Mouse (Mus musculus) forebrain, embryonic 15.5 days (tissue): ENCODE measurements around the gene Itga2. TPM values are rescaled to one million over a fixed set of nuclear protein-coding genes. Genes with fewer than 3 reads are reported as not detected.

Experiments used
- ATAC-seq: fragments of 200-750 bp; cut with Nextera tagmentation; replicated peaks from 2 replicates; pipeline ENCODE4 v1.8.0; 2017; ENCODE audit warnings: mild to moderate bottlenecking, moderate TSS enrichment, moderate library complexity
- H3K27ac ChIP-seq: fragments of 300-500 bp; sonication (generic); replicated peaks from 2 replicates; pipeline ENCODE4 v1.5.1; 2015; ENCODE audit warnings: mild to moderate bottlenecking, inconsistent platforms
- H3K27me3 ChIP-seq: fragments of 300-500 bp; sonication (generic); 2 replicates; pipeline ENCODE4 v1.6.1; 2015; ENCODE audit warnings: inconsistent platforms
- H3K36me3 ChIP-seq: fragments of 300-500 bp; sonication (generic); 2 replicates; pipeline ENCODE4 v1.6.1; 2015; ENCODE audit warnings: mild to moderate bottlenecking, inconsistent platforms
- H3K4me1 ChIP-seq: fragments of 300-500 bp; sonication (generic); 2 replicates; pipeline ENCODE4 v1.6.1; 2015; ENCODE audit warnings: inconsistent platforms
- H3K4me2 ChIP-seq: fragments of 300-500 bp; sonication (generic); replicated peaks from 2 replicates; pipeline ENCODE4 v1.6.1; 2015; ENCODE audit warnings: mild to moderate bottlenecking, inconsistent platforms
- H3K4me3 ChIP-seq: fragments of 300-500 bp; sonication (generic); 2 replicates; pipeline ENCODE4 v1.5.1; 2015; ENCODE audit warnings: mild to moderate bottlenecking, inconsistent platforms
- H3K9ac ChIP-seq: fragments of 300-500 bp; sonication (generic); replicated peaks from 2 replicates; pipeline ENCODE4 v1.6.1; 2015; ENCODE audit warnings: mild to moderate bottlenecking, inconsistent platforms
- H3K9me3 ChIP-seq: fragments of 300-500 bp; sonication (generic); 2 replicates; pipeline ENCODE4 v1.6.1; 2016; ENCODE audit warnings: inconsistent platforms
- WGBS: fragments of 180-500 bp; shearing (Covaris S2); methylation state at CpG from one replicate; pipeline ENCODE4 v1.1.7; 2015; ENCODE audit warnings: mixed read lengths; 5-methylcytosine and 5-hydroxymethylcytosine counted together
- polyA plus RNA-seq: library from polyadenylated mRNA; unstranded; fragments of >200 nt; fragmentation: Nextera tagmentation; extraction: Ambion mirVana; gene quantifications from 2 replicates; pipeline ENCODE4 v1.2.1, GENCODE M21; 2015

The Itga2 gene
- polyA plus RNA-seq, 1 experiment from 2014 or later, result 2.0 TPM

- H3K9me3 ChIP-seq, result no peaks in the 10 kb centered on the region
- H3K27me3 ChIP-seq, result no peaks in the 10 kb centered on the region
- peak; percentile 71 for ATAC-seq
- no peak overlapping the region for H3K4me3 ChIP-seq
- H3K27ac ChIP-seq, result peak overlapping the region; percentile 65
- no peak overlapping the region for H3K9ac ChIP-seq
- peaks cover 22% of the 10 kb centered on the region for H3K4me1 ChIP-seq
- WGBS, result 59% methylated on average over 9 of the region's 9 CpGs
- H3K36me3 ChIP-seq, result no peaks in the 10 kb centered on the region
- H3K4me2 ChIP-seq, result no peak overlapping the region
Observed at GRCm38 (mm10) chr13:114839098-114839497, 92.8 kb downstream of the Itga2 start.

DNA sequence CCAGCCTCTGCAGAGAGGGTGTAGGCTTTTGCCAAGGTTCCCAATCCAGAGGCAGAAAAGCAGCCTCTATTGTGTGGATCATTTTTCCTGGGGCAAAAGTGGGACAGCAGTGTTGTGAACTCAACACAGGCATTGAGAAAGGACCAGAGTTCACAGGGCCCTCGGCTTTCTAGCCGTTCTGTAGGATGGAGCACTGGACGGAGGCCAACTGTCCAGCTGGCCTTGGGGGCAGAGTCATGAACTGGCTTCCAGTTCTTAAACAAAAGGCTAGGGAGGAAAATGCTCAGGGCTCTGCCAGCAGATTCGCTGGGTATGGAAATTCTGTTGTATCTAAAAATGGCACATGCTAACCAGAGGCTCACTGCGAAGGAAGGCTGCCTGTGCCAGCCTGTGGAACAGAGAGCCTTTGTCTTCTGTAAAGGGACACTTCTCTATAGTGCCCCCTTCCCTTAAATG, 93.3 kb downstream of the Itga2 start:
- no peaks in the 10 kb centered on the region for H3K27me3 ChIP-seq
- no peaks in the 10 kb centered on the region for H3K9me3 ChIP-seq
- H3K27ac ChIP-seq, result peak overlapping the region; percentile 65
- WGBS, result 15% methylated on average over 5 of the region's 5 CpGs
- peak; percentile 90 for ATAC-seq
- no peak overlapping the region for H3K4me3 ChIP-seq
- no peak overlapping the region for H3K9ac ChIP-seq
- no peaks in the 10 kb centered on the region for H3K36me3 ChIP-seq
- no peak overlapping the region for H3K4me2 ChIP-seq
- peaks cover 22% of the 10 kb centered on the region for H3K4me1 ChIP-seq

DNA sequence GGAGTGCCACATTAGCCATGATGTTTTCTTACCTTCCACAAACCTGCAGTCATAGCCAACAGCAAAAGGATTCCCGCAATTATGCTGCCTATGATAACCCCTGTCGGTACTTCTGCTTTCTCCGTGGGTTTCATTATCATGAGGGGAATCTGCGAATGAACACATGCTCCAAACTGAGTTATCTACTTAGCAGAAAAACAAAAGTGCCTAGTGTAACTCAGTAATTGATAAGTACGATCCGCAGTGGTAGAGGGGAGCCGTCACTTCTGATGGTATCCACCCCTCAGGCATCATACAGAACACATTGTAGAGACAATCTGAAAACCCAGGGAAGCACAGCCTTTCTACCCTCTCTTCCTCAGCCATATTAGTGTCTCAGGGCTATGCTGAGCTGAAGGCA, 94.8 kb downstream of the Itga2 start:
- 90% methylated on average over 7 of the region's 7 CpGs for WGBS
- Histone ChIP-seq H3K4me1 (peaks cover 22% of the 10 kb centered on the region), H3K27ac (no peak overlapping the region), H3K4me3 (no peak overlapping the region), H3K9ac (no peak overlapping the region), H3K27me3 (no peaks in the 10 kb centered on the region), H3K9me3 (no peaks in the 10 kb centered on the region), H3K36me3 (no peaks in the 10 kb centered on the region), H3K4me2 (no peak overlapping the region)
- ATAC-seq, result no peak

- Histone ChIP-seq H3K9me3 (no peaks in the 10 kb centered on the region), H3K4me2 (no peak overlapping the region), H3K9ac (no peak overlapping the region), H3K27ac (no peak overlapping the region), H3K4me3 (no peak overlapping the region), H3K36me3 (peaks cover 15% of the 10 kb centered on the region), H3K4me1 (peaks cover 16% of the 10 kb centered on the region), H3K27me3 (no peaks in the 10 kb centered on the region)
- ATAC-seq, result no peak
- 69% methylated on average over 2 of the region's 2 CpGs for WGBS
Observed at GRCm38 (mm10) chr13:114834580-114834979, 97.3 kb downstream of the Itga2 start.

DNA sequence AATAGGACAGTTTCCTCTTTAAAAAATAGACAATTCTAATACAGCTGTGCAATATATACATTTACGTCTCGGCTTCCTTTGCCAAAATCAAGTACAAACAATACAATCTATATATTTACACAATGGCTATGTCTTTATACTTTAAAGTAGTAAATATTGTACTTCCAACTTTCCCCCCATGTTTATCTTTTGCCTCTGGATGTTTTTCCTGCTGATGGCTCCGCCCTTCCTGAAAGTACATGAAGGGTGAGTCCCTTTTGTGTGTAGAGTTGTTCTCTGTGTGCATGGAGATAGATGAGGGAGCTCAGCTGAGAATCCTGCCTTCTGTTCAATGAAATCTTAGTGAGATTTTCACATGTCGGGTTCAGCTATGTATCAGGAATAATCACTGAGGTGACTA, 98.5 kb downstream of the Itga2 start:
- H3K27me3 ChIP-seq, result no peaks in the 10 kb centered on the region

GRCm38 (mm10) chr13:114832761-114833160, 99.1 kb downstream of the Itga2 start:
- Histone ChIP-seq H3K4me3 (no peak overlapping the region), H3K9me3 (no peaks in the 10 kb centered on the region), H3K27me3 (no peaks in the 10 kb centered on the region), H3K36me3 (peaks cover 22% of the 10 kb centered on the region), H3K9ac (no peak overlapping the region), H3K27ac (no peak overlapping the region), H3K4me1 (no peaks in the 10 kb centered on the region), H3K4me2 (no peak overlapping the region)
- 54% methylated on average over 5 of the region's 5 CpGs for WGBS
- no peak for ATAC-seq

More for the DNA sequence above, 98.5 kb downstream of the Itga2 start:
- no peak overlapping the region for H3K4me2 ChIP-seq
- 90% methylated on average over 4 of the region's 4 CpGs for whole genome bisulfite sequencing
- peaks cover 20% of the 10 kb centered on the region for H3K36me3 ChIP-seq
- no peak overlapping the region for H3K27ac ChIP-seq
- H3K9ac ChIP-seq, result no peak overlapping the region
- ATAC-seq, result no peak
- H3K9me3 ChIP-seq, result no peaks in the 10 kb centered on the region
- no peak overlapping the region for H3K4me3 ChIP-seq
- peaks cover 5% of the 10 kb centered on the region for H3K4me1 ChIP-seq

DNA sequence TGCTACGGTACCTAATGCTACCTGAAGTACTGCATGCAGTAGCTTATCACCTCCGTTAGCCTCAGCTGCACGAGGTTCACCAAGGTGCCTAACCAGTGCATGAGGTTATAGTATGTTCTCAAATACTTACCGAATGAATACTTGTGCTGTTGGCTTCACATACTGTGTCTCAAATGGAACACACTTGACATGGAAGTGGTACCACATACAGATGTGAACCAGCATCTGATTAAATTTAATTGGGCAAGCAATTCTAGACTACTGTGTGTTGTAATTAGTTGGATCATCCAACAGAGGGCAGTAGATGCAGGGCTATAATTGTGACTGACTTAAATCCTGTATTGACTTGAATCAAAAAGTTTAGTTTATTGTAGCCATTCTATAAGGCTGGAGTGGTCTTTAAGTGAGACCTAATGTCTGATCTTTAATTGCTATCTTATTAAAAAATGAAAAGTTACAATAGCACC, 100.5 kb downstream of the Itga2 start:
- Histone ChIP-seq H3K27ac (no peak overlapping the region), H3K4me3 (no peak overlapping the region), H3K27me3 (no peaks in the 10 kb centered on the region), H3K9me3 (no peaks in the 10 kb centered on the region), H3K9ac (no peak overlapping the region), H3K36me3 (peaks cover 34% of the 10 kb centered on the region), H3K4me1 (no peaks in the 10 kb centered on the region), H3K4me2 (no peak overlapping the region)
- WGBS, result 83% methylated on average over 4 of the region's 4 CpGs
- peak; percentile 53; the same call in 1 of the 2 replicates for ATAC-seq

DNA sequence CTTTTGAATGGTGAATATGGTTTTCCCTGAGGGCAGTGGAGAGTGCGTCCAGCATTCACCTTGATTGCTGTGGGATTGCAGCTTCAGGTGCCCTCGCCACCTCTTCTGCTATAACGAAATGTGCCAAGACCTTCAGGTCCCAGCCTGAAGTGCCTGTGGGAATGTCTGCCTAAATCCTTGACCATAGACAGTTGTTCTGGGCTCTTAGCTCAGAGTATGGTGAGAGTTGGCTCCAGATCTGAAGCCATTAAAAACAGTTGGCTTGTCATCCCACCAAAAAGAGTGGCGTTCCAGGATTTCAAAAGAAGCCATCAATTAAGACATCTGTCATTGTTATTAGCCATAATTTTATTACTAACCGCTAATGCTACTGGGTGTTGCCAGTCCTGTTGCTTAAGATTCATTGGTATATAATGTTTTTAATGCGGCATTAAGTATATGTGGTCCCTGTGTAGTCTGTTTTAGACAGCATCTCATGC, 106.5 kb downstream of the Itga2 start:
- Histone ChIP-seq H3K4me1 (no peaks in the 10 kb centered on the region), H3K4me3 (no peak overlapping the region), H3K9me3 (no peaks in the 10 kb centered on the region), H3K9ac (no peak overlapping the region), H3K36me3 (peaks cover 30% of the 10 kb centered on the region; the same call in 1 of the 2 replicates), H3K27ac (no peak overlapping the region), H3K4me2 (no peak overlapping the region), H3K27me3 (no peaks in the 10 kb centered on the region)
- no peak for ATAC-seq
- 82% methylated on average over 6 of the region's 6 CpGs for WGBS

DNA sequence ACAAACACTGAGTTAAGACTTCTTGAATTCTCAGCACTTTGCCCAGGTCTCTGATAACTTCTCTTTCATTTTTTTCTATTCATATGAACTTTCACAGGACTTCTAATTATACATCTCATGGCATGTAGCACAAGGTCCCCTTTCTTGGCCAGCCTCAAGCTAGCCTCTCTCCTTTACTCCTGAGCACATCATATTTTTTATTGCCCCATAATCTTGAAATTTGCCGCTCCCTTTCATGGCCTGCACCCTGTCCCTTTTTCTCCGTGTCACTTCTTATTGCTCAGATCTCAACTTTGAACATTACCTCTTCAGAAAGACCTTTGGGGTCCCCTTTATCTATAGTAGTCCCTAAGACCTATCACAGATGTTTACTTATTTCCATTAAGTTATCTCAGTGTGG, 109.0 kb downstream of the Itga2 start:
- Histone ChIP-seq H3K4me3 (no peak overlapping the region), H3K36me3 (peaks cover 20% of the 10 kb centered on the region; the same call in 1 of the 2 replicates), H3K9me3 (no peaks in the 10 kb centered on the region), H3K27ac (no peak overlapping the region), H3K4me2 (no peak overlapping the region), H3K9ac (no peak overlapping the region), H3K4me1 (peaks cover 11% of the 10 kb centered on the region), H3K27me3 (no peaks in the 10 kb centered on the region)
- ATAC-seq, result no peak
- 97% methylated on average over 2 of the region's 2 CpGs for WGBS

DNA sequence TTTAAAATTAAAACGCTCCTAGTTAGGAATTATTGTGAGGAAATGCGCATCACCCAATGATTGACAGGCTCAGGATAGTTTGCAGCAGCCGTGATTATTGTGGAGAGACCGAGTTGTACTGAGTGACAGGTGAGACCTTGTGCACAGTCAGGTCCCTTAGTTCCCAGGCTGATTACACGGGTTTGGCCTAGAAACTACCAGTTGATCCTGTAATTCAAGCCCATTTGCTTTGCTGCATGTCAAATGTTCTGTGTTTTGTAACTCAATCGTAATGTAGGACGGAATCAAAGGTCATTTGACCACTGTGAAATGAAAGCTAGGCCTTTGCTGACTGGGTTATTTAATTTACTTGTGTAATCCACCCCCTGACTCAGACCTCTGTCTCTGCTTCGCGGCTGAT, 113.4 kb downstream of the Itga2 start:
- WGBS, result 28% methylated on average over 9 of the region's 9 CpGs
- no peak overlapping the region for H3K27ac ChIP-seq

DNA sequence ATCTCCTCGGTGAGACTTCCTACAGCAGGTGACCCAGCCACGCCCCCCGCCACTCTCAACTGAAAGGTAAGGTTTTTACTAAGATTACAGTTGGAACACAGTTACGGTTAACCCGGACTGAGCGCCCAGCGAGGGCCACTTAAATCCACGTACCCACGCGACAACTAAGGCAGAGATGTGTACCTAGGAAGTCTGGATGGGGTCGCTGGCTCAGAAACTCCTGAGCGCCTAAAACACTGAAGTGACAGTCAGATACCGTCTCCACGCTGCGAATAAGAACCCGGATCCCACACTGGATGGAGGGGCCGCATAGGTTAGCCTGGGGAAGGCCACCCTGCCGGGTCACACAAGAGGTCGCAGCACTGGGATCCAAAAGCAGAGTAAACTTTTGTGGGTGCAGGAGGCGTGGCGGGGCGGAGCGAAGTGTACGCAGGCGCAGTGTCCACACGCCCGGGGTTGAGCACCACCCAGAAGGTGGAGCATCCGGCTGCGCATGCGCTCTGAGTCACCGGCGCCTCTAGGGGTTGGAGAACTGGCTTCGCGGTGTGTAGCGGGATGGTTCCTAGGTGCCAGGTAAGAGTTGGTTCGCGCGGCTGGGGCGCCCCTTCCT, 114.0 kb downstream of the Itga2 start, which contains the start of gene Mocs2:
TSS of gene Mocs2 (plus strand) at position 486 of the 610 bp plus-strand sequence.
- ATAC-seq, result peak; percentile 99
- Histone ChIP-seq H3K9me3 (no peaks in the 10 kb centered on the region), H3K27ac (no peak within 1 kb of the TSS), H3K9ac (peak within 1 kb of the TSS; percentile 64), H3K27me3 (no peaks in the 10 kb centered on the region), H3K4me1 (peaks cover 16% of the 10 kb centered on the region), H3K4me2 (peak within 1 kb of the TSS; percentile 69), H3K36me3 (no peaks in the 10 kb centered on the region), H3K4me3 (peak within 1 kb of the TSS; percentile 62)
- 2% methylated on average over 39 of the region's 39 CpGs for WGBS

More for the DNA sequence above, 113.4 kb downstream of the Itga2 start:
- H3K27me3 ChIP-seq, result no peaks in the 10 kb centered on the region
- peaks cover 16% of the 10 kb centered on the region for H3K4me1 ChIP-seq
- H3K36me3 ChIP-seq, result no peaks in the 10 kb centered on the region
- H3K9me3 ChIP-seq, result no peaks in the 10 kb centered on the region
- H3K4me2 ChIP-seq, result peak overlapping the region; percentile 69
- peak overlapping the region; percentile 62 for H3K4me3 ChIP-seq
- peak overlapping the region; percentile 64 for H3K9ac ChIP-seq
- peak; percentile 77 for ATAC-seq

DNA sequence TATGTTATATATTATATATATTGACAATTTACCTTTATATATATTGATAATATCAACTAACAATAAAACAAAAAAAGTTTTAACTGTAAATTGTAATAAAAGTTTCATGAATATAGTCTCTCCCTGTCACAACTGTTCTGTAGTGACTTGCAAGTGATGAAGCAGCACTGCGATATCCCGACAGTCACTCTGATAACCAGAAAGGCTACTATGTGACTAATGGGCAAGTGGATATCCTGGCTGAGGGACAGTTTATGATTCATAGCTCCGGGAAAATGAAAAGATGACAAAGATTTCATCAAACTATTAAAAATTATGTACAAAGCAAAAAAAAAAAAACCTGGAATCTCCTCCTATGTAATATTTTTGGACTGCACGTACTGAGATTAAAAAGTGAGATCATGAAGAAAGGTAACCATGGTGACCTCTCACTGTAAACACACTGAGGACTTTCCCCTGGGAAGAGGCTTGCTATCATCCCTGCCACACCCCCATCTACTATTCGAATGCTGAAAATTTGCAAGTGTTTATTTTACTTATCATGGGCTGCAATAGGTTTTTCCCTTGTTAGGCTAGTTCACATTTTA, 122.2 kb downstream of the Itga2 start:
- Histone ChIP-seq H3K9me3 (no peaks in the 10 kb centered on the region), H3K4me1 (no peaks in the 10 kb centered on the region), H3K9ac (no peak overlapping the region), H3K27ac (no peak overlapping the region), H3K4me3 (no peak overlapping the region), H3K4me2 (no peak overlapping the region), H3K27me3 (no peaks in the 10 kb centered on the region), H3K36me3 (no peaks in the 10 kb centered on the region)
- no peak for ATAC-seq
- WGBS, result 90% methylated on average over 5 of the region's 5 CpGs
